Mouse (Mus musculus): ENCODE measurements around the gene Art3. TPM values are rescaled to one million over a fixed set of nuclear protein-coding genes. Genes with fewer than 3 reads are reported as not detected.
A peak's percentile ranks its signal among the peaks of the same experiment; 100 is the strongest.

Gene Art3
- polyA plus RNA-seq (2017; shearing (Covaris generic)), result 10 to 100 TPM in 1 of 2 experiments, 1 to 10 TPM in 1; 9.2 to 11.0 TPM

GRCm38 (mm10) chr5:92331635-92332338 lies at the start of gene Art3:
TSS of gene Art3 (plus strand) at chr5:92331827.
- no peak for ATAC-seq

- no peak for ATAC-seq
These were observed 49.1 kb upstream of the Art3 start for GRCm38 (mm10) chr5:92282571-92282970.

- no peak for ATAC-seq
These were observed 48.5 kb upstream of the Art3 start for GRCm38 (mm10) chr5:92283107-92283506.

GRCm38 (mm10) chr5:92287840-92288239 lies 43.8 kb upstream of the Art3 start:
- ATAC-seq, result no peak

GRCm38 (mm10) chr5:92291652-92292414 lies 39.8 kb upstream of the Art3 start:
- ATAC-seq, result no peak

GRCm38 (mm10) chr5:92294525-92294924 lies 37.1 kb upstream of the Art3 start:
- no peak for ATAC-seq

- no peak for ATAC-seq
These were observed 29.3 kb upstream of the Art3 start for GRCm38 (mm10) chr5:92302149-92302840.

- ATAC-seq, result no peak
These were observed 27.3 kb upstream of the Art3 start for GRCm38 (mm10) chr5:92304291-92304690.

GRCm38 (mm10) chr5:92309681-92310511 lies 21.7 kb upstream of the Art3 start, which contains the start of gene Sdad1:
TSS of gene Sdad1 (minus strand) at chr5:92310479.
- ATAC-seq, result peak; percentile 96

- peak; percentile 42 for ATAC-seq
These were observed 19.4 kb upstream of the Art3 start for GRCm38 (mm10) chr5:92312046-92312715.

GRCm38 (mm10) chr5:92313776-92314175 lies 17.9 kb upstream of the Art3 start:
- no peak for ATAC-seq

GRCm38 (mm10) chr5:92318119-92318518 lies 13.5 kb upstream of the Art3 start:
- no peak for ATAC-seq

- ATAC-seq, result no peak
These were observed 13.0 kb upstream of the Art3 start for GRCm38 (mm10) chr5:92318596-92318995.

- ATAC-seq, result no peak
These were observed 9.8 kb upstream of the Art3 start for GRCm38 (mm10) chr5:92321631-92322400.

- ATAC-seq, result no peak
These were observed 9.0 kb upstream of the Art3 start for GRCm38 (mm10) chr5:92322612-92323011.

- no peak for ATAC-seq
These were observed 8.4 kb upstream of the Art3 start for GRCm38 (mm10) chr5:92323264-92323663.

GRCm38 (mm10) chr5:92327367-92327766 lies 4.3 kb upstream of the Art3 start:
- peak; percentile 61 for ATAC-seq

GRCm38 (mm10) chr5:92327929-92328328 lies 3.7 kb upstream of the Art3 start, which contains the start of gene Cxcl9:
TSS of gene Cxcl9 (minus strand) at chr5:92328079.
- ATAC-seq, result no peak

- ATAC-seq, result no peak
These were observed 505 bp upstream of the Art3 start for GRCm38 (mm10) chr5:92331122-92331521.

GRCm38 (mm10) chr5:92332359-92332840 lies 773 bp downstream of the Art3 start:
- ATAC-seq, result no peak

- no peak for ATAC-seq
These were observed 5.1 kb downstream of the Art3 start for GRCm38 (mm10) chr5:92336743-92337142.

All from CD4-positive, CD25-positive, alpha-beta regulatory T cell, adult 4 months (primary cell).